ENCODE assay signal across 7 mouse cellular contexts in the genomic region with DNA sequence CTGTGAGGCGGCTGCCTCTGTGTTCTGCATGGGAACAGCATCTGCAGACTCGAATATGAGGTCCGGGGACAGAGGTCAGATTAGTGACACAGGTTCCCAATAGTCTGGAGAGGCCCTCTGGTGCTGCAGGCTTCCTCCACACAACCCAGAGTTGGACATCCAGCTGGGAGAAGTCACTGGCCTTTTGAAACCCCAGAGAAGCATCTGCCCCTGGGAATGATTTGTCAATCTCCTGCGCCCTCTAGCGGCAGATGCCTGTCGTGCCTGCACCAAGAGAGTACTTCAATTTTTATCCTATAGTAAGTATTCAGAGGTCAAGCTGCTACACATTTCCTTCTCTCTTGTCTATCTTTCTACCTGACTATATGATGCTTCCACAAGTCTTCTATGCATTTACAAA.
A peak's percentile ranks its signal among the peaks of the same experiment; 100 is the strongest.
DNase-seq lines count a peak whose midpoint lies in the region; ATAC-seq and TF ChIP-seq lines count a peak whose summit lies in the region.

No protein-coding gene starts in this region.

- dilution Hi-C loops in CH12.LX (cut with MboI; ENCODE audit: extremely low pct_ligation_motif_present, extremely low pct_unique_long_range_greater_than_20kb, low sequenced_read_pairs), result no loop called here

- H3K4me2 ChIP-seq in CH12.LX (ENCODE audit: insufficient read depth, low read depth, poor library complexity, severe bottlenecking), result no peak overlapping the region
- H3K4me2 ChIP-seq in lung, embryonic 16.5 days (ENCODE audit: low read depth, low read length), result no peak overlapping the region

- H3K9me3 ChIP-seq in CH12.LX (replicated peaks; ENCODE audit: low read length), result no peaks in the 10 kb centered on the region
- no peaks in the 10 kb centered on the region for H3K9me3 ChIP-seq in lung, embryonic 16.5 days (ENCODE audit: control insufficient read depth, low read length)

- no peak overlapping the region for H3K27ac ChIP-seq in CH12.LX (ENCODE audit: insufficient read depth, low read depth)
- H3K27ac ChIP-seq in layer of hippocampus, adult 2 months, result no peak overlapping the region
- no peak overlapping the region for H3K27ac ChIP-seq in lung, embryonic 16.5 days (ENCODE audit: low read length)

- TF ChIP-seq CTCF in CH12.LX (conservative IDR thresholded peaks at IDR 0.05 in 1 of 2, IDR thresholded peaks at IDR 0.05 in 1 of 2; ENCODE audit: low read depth in 2 of 2, low read length in 2 of 2) (peak; percentile 78 to 84), Patski (IDR thresholded peaks at IDR 0.05) (peak; percentile 82)
- TF ChIP-seq CTCF in layer of hippocampus, adult 2 months (conservative IDR thresholded peaks at IDR 0.05), result peak; percentile 91

- H3K27me3 ChIP-seq in CH12.LX (replicated peaks), result peaks cover 16% of the 10 kb centered on the region
- H3K27me3 ChIP-seq in Patski, result peaks cover 16% of the 10 kb centered on the region
- no peaks in the 10 kb centered on the region for H3K27me3 ChIP-seq in lung, embryonic 16.5 days (ENCODE audit: control insufficient read depth, insufficient read depth, low read depth, low read length)

- 22% methylated on average over 6 of the region's 6 CpGs for WGBS in lung, embryonic 16.5 days

- H3K9ac ChIP-seq in CH12.LX (ENCODE audit: insufficient read depth, low read depth), result no peak overlapping the region
- no peak overlapping the region for H3K9ac ChIP-seq in lung, embryonic 16.5 days (ENCODE audit: low read length)

- no peaks in the 10 kb centered on the region for H3K79me2 ChIP-seq in CH12.LX (replicated peaks; ENCODE audit: control insufficient read depth, extremely low read depth, insufficient read depth, poor library complexity, severe bottlenecking)

- peak; percentile 76 for TF ChIP-seq RAD21 in CH12.LX (IDR thresholded peaks at IDR 0.05; ENCODE audit: low read depth, low read length)

- peak; percentile 66 for DNase-seq in CH12.LX (ENCODE audit: extremely low read depth)
- no peak for DNase-seq in Patski (ENCODE audit: low read depth, low spot score)
- DNase-seq in cerebellum, postnatal 25 days, result peak; percentile 47 to 70
- DNase-seq in gastrocnemius, postnatal 4 days (ENCODE audit: low spot score in 2 of 2), result peak; percentile 42 to 45
- peak; percentile 7 to 72 for DNase-seq in layer of hippocampus, adult 2 months (ENCODE audit: low spot score in 2 of 2)
- DNase-seq in right cerebral cortex, postnatal 25 days, result peak; percentile 14

- CTCF ChIA-PET in Patski (lab: Charles Lee), result interaction anchor here (1.0 kb wide), 1 partner anchor 23 kb away, joined by 5 read pairs; no protein-coding TSS in a partner anchor

- H3K36me3 ChIP-seq in CH12.LX (replicated peaks in 1 of 2; ENCODE audit: control insufficient read depth in 1 of 2, insufficient read depth in 1 of 2, low read length in 1 of 2), result no peaks in the 10 kb centered on the region
- no peaks in the 10 kb centered on the region for H3K36me3 ChIP-seq in lung, embryonic 16.5 days (ENCODE audit: control insufficient read depth, insufficient read depth, low read length)

- no peak for TF ChIP-seq EP300 in CH12.LX (IDR thresholded peaks at IDR 0.05; ENCODE audit: low read length)

- no peaks in the 10 kb centered on the region for H3K4me1 ChIP-seq in CH12.LX (ENCODE audit: control insufficient read depth in 1 of 2, insufficient read depth in 2 of 2)
- H3K4me1 ChIP-seq in lung, embryonic 16.5 days (replicated peaks; ENCODE audit: control insufficient read depth, insufficient read depth, low read length), result no peaks in the 10 kb centered on the region

- POLR2A ChIA-PET in Patski (lab: Charles Lee), result no interaction called here

- peak; percentile 79 for ATAC-seq in Patski
- ATAC-seq in lung, embryonic 16.5 days (ENCODE audit: low read depth), result peak; percentile 41; the same call in 1 of the 2 replicates

- no peak overlapping the region for H3K4me3 ChIP-seq in CH12.LX (replicated peaks in 1 of 3; ENCODE audit: low read depth in 2 of 3, low read length in 2 of 3, poor library complexity in 1 of 3)
- H3K4me3 ChIP-seq in layer of hippocampus, adult 2 months, result no peak overlapping the region
- H3K4me3 ChIP-seq in lung, embryonic 16.5 days (ENCODE audit: low read length), result no peak overlapping the region

- in situ Hi-C loops in CH12.LX (cut with MboI; ENCODE audit: low pct_ligation_motif_present, low pct_unique_long_range_greater_than_20kb, low sequenced_read_pairs) (no loop called here), Patski (cut with MboI; ENCODE audit: low pct_unique_long_range_greater_than_20kb) (loop anchor here (10.0 kb wide), 1 partner anchor 302 kb away; no protein-coding TSS in a partner anchor)

- TF ChIP-seq POLR2A in CH12.LX (IDR thresholded peaks at IDR 0.05; ENCODE audit: low read depth, low read length), result no peak

TF ChIP-seq in CH12.LX, 34 proteins besides CTCF, POLR2A, EP300 and RAD21:
- TF ChIP-seq ETS1 (conservative IDR thresholded peaks at IDR 0.05; ENCODE audit: low read depth, low read length), result no peak
- no peak for TF ChIP-seq JUND (conservative IDR thresholded peaks at IDR 0.05; ENCODE audit: low read depth, low read length)
- TF ChIP-seq ZNF384 (IDR thresholded peaks at IDR 0.05; ENCODE audit: low read depth, low read length), result no peak
- no peak for TF ChIP-seq USF1 (IDR thresholded peaks at IDR 0.05; ENCODE audit: low read depth, low read length)
- peak; percentile 44 for TF ChIP-seq SMC3 (IDR thresholded peaks at IDR 0.05; ENCODE audit: low read depth, low read length)
- TF ChIP-seq GABPA (IDR thresholded peaks at IDR 0.05; ENCODE audit: insufficient replicate concordance, low read depth, low read length), result no peak
- no peak for TF ChIP-seq MXI1 (IDR thresholded peaks at IDR 0.05; ENCODE audit: low read depth, low read length)
